Mouse (Mus musculus) spleen, postnatal 14 days (tissue): ENCODE measurements around the gene Nacad.

ENCODE experiments used
- DNase-seq, 2 experiments: peaks; one replicate each; pipeline ENCODE4 v3.0.0; 2021 to 2022; ENCODE audit warnings: low spot score in 2 of 2

Nacad gene

GRCm38 (mm10) chr11:6603887-6604603 is 1.8 kb downstream of the Nacad start:
- no peak for DNase-seq

DNA sequence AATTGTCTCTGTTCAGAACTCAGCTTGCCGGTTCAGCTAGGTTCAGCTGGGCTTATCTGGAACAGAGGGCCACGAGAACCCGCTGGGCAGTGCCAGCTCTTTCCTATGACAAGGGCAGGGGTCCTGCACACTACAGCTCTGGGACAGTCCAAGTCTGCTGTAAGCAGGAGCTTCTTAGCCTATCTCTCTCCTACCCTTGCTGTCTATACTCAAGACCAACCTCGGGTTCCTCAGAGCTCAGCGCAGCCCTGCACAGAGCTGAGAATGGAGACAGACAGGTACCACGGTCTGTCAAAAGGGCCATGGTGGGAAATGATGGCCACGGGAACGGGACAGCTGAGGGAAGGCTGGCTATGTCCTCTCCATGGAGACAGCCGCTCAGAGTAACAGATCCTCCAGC is 2.6 kb downstream of the Nacad start:
- DNase-seq = no peak

- no peak for DNase-seq
Observed at GRCm38 (mm10) chr11:6602662-6603061, 3.2 kb downstream of the Nacad start.

DNA sequence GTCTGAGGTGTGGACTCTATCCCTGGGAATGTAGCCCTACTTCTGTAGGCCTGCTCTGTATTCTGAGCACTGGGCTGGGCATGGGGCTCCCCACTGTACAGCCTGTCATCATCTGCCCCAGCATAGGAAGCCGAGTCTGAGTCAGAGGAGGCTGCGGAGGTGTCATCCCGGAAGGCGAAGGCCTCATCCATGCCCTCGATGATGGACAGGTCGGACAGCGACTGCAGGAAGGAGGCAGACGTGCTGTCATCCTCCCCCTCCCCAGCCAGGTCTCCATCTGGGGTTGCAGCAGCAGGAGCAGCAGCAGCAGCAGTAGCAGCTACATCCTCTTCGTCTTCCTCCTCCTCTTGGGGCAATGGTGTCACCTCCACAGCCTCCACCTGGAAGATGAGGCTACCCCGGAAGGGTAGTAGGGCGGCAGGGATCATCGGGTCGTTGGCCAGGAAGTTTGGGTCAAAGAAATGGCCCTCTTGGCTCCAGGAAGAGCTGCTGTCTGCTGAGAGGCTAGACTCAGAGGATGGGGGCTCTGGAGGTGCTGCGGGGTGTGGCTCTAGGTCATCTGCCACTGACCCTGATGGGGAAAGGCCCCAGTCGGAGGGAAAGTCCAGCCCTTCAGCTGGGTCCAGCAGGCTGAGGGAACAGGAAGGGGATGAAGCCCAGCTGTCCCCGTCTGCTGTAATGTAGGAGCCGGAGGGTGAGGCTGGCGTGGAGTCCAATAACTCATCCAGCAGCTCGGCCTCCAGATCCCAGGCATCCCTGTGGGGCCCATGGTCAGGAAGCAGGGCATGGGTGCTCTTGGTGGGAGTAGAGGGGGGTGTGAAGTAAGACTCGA is 4.0 kb downstream of the Nacad start:
- no peak for DNase-seq

- no peak for DNase-seq
Observed at GRCm38 (mm10) chr11:6600284-6600944, 5.4 kb downstream of the Nacad start.

- no peak for DNase-seq
Observed at GRCm38 (mm10) chr11:6599831-6600230, 6.0 kb downstream of the Nacad start.

DNA sequence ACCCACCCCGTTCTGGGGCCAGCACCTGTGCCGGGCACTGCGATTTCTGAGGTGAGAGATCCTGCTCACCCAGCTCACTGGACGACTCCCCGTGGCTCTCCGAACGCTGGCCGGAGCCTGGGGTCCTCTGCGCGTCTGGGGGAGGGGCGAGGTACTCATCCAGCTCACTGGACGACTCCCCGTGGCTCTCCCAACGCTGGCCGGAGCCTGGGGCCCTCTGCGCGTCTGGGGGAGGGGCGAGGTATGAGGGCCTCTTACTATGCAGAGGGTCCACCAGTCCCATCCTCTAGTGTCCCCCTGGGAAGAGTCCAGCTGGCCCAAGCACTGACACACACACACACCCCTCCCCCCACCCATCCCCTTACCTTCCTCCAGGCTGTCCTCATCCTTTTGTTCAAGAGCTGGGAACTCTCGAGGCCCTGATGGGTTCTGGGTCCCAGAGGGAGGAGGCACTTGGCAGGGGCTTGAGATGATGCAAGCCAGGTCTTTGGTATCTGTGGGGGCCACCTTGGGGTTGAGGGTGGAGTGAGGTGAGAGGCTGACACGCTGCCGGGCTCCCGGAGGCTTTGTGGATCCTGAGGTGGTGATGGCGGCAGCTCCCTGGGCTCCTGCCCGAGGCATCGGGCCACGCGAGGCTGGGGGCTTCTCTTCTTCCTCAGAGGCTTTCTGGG is 6.7 kb downstream of the Nacad start:
- peak; percentile 43 to 53 for DNase-seq

GRCm38 (mm10) chr11:6598191-6598889 is 7.5 kb downstream of the Nacad start:
- DNase-seq = no peak

DNA sequence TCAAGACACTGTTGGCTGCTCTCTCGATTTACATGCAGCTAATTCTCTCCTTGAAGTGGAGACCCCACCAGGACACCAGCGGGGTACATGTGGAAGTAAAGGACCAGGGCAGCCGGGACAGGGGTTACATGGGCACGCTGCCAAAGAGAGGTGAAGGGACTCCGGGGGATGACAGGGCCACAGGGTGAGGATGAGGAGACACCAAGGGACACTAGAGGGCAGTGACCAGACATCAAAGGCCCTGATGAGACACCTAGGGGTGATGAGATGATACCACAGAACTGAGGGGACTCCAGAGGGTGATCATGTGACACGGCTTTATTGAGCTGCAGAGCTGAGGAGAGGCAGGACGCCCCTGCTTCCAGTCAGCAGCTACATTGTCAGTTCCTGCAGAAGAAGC is 8.3 kb downstream of the Nacad start:
- DNase-seq = no peak

DNA sequence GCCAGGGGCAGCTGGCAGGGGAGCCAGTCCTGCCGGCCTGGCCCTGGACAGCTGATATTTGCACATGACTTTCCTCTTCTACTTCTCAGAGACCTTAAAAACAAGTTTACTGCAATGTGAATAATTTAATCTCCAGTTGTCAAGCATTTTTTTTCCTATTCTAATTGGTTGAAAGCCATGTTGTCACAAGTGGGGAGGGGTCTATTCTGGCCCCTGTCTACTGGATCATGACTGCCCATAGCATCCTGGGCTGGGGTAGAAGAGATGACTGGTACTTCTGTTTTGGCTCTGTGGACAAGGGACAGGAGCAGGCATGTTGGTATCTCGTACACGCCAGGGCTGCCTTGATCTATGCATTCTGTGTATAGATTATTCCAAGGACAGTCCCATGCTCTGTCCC is 9.2 kb downstream of the Nacad start:
- no peak for DNase-seq

- DNase-seq = no peak
Observed at GRCm38 (mm10) chr11:6596205-6596604, 9.6 kb downstream of the Nacad start.

- no peak for DNase-seq
Observed at GRCm38 (mm10) chr11:6595339-6595738, 10.5 kb downstream of the Nacad start.

DNA sequence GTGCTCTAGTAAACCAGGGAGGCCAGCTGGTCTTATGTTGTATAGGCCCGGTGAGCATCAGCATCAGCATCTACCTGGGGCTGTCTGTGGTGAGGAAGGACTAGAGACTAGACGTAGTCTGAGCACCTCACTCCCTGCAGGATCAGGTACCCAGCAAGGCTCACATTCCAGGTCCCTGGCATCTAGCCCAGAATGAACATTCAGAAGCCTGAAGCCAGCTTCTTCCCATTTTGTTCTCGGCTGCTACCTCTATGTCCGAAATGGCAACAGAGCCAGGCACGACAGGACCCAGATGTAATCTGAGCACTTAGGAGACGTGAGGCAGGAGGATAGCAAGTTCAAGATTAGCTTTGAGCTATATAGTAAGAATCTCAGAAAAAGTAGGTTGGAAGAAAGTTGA is 11.0 kb downstream of the Nacad start:
- DNase-seq = no peak

- no peak for DNase-seq
Observed at GRCm38 (mm10) chr11:6593406-6593805, 12.4 kb downstream of the Nacad start.

- no peak for DNase-seq
Observed at GRCm38 (mm10) chr11:6590933-6591675, 14.7 kb downstream of the Nacad start.

DNA sequence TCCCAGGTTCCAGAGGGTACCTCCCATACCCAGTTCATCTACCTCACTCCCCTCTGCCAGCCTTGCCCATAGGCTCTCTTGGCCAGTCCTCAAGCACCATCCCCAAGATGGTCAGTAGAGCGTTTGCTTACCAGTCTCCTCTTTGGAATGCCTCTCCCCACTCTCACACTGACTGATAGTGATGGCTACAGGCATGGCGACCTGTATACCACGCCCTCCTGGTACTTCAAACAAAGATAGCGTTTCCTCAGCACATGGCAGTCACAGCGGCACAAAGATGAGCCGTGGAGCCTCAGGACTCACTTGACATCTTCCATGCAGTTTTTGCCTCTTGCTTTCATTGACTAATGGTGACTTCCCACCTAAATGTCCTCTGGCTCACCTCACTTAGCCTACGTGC is 16.0 kb downstream of the Nacad start:
- DNase-seq = no peak

- DNase-seq = no peak
Observed at GRCm38 (mm10) chr11:6588295-6588694, 17.6 kb downstream of the Nacad start.

GRCm38 (mm10) chr11:6587249-6587940 is 18.5 kb downstream of the Nacad start:
- no peak for DNase-seq

GRCm38 (mm10) chr11:6586660-6587059 is 19.2 kb downstream of the Nacad start:
- no peak for DNase-seq

GRCm38 (mm10) chr11:6585748-6586147 is 20.1 kb downstream of the Nacad start:
- DNase-seq = no peak
